Mouse (Mus musculus) R1 (cell line): ENCODE measurements at regions not wholly inside any gene's neighbourhood (a gene's known extent, or its start where the extent isn't known, plus 50 kb on each side); places are given as distances from the start of the nearest gene placed in this dataset.
A peak's percentile ranks its signal among the peaks of the same experiment; 100 is the strongest.
"Not testable (repeated sequence)": the region's sequence is repeated elsewhere in the genome, so short reads cannot be mapped to it uniquely, and the experiment has no call there.

ENCODE experiments used
- DNase-seq: peaks from one replicate; pipeline ENCODE4 v3.0.0-alpha.2; 2018; ENCODE audit warnings: low read depth, low spot score

GRCm38 (mm10) chr15:93189266-93189855 lies 85.6 kb downstream of the Gxylt1 start:
- DNase-seq, result peak; percentile 53

GRCm38 (mm10) chr15:93176221-93176620 lies 98.8 kb downstream of the Gxylt1 start:
- DNase-seq, result no peak

GRCm38 (mm10) chr15:93168784-93169183 lies 106.2 kb downstream of the Gxylt1 start:
- DNase-seq, result no peak

- no peak for DNase-seq
Observed at GRCm38 (mm10) chr15:93167451-93167850, 107.5 kb downstream of the Gxylt1 start.

DNA sequence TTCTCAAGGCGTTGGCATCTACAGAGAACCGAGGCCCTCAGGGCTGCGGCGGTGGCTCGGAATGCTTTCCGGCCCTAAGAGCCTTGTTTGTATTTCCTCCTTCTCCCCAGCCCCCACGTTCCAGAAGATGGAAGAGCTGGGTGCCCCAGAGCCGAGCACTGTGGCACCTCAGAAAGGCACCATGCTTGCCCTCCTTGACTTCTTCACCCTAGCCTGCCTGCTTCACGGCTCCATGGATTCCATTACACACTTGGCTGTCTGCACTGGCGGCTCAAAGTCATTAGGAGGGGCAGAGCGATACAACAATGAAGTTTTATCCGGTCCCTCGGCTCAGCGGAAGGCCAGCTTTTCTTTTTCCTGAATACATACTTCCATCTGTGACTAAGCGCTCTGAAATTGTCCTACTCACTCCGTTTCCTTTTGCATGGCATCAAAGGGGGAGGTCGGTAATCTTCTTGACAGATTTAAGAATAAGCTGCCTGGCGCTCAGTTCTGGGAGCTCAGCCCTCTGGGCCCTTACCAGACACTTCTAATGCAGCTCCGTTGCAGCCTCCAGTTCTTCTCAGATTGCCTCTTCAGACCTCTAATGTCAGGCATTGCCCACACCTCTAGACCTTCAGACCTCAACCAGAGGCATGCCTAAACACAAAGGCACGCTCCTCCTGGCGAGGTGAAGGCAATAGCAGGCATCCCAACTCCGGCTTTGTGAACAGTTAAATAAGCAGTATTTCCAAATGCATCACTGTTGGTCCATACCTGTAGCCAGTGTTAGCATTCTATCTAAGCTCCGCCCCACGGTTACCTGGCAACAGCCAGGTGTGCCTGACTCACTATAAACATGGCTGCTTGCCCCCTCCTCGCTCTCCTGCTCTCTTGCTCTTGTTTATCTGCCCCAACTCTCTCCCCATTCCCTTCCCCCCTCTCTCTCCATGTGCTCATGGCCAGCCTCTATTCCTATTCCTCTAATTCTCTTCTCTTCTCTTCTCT lies 112.8 kb downstream of the Gxylt1 start:
- no peak for DNase-seq

- peak; percentile 51 for DNase-seq
Observed at GRCm38 (mm10) chr15:93161329-93161728, 113.7 kb downstream of the Gxylt1 start.

GRCm38 (mm10) chr15:93155756-93156155 lies 119.2 kb downstream of the Gxylt1 start:
- no peak for DNase-seq

DNA sequence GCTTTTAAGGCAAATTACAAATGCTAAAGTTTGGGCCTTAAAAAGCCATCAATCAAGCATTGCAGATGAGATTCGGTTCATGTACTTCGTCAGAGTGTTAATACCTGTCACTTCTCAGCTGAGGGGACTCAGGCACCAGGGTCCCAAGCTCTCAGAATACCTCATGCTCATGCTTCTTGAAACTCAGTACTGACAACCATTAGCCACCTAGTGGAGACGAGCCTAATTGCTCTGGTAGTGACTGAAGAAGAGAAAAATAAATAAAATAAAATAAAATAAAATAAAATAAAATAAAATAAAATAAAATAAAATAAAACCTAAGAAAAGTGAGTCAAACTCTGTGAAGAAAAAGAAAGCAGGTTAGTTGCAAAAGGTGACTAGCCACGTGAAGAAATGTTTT lies 121.0 kb downstream of the Gxylt1 start:
- peak; percentile 38 for DNase-seq

- no peak for DNase-seq
Observed at GRCm38 (mm10) chr15:93144899-93145298, 130.1 kb downstream of the Gxylt1 start.

DNA sequence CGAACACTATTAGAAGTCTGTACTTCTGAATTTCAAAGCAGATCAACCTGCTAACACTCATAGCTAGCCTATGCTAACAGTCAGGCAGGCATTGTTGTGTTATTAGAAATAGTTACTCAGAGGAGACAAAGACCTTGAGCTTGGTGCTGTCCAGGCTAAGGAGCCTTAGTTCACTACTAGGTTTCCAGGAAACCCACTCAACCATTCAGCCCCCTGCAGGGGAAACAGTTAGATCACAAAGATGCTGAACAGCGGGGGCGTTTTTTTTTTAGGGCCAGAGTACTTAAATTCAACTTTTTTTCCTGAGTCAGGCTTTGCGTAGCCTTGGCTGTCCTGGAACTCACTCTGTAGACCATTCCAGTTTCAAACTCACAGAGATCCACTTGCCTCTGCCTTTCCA lies 130.7 kb downstream of the Gxylt1 start:
- peak; percentile 86 for DNase-seq

DNA sequence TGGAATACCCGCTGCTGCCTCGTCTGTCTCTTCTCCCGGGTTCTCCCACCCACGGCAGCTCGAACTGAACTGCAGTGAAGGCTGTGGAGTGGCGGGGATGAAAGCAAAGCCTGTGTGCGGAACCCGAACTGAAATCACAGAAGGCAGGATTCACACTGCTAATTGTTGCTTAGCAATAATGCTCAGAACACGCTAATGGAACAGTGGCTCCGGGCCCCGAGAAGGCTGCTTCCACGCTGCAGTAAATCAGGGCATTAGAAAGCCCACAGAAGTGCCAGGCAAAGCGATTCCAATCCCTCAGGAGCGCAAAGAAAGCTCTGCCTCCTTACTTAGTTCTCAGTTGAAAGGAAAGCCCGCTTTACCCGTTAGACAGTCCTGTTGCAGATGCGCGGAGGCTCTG lies 141.6 kb downstream of the Gxylt1 start:
- peak; percentile 36 for DNase-seq

DNA sequence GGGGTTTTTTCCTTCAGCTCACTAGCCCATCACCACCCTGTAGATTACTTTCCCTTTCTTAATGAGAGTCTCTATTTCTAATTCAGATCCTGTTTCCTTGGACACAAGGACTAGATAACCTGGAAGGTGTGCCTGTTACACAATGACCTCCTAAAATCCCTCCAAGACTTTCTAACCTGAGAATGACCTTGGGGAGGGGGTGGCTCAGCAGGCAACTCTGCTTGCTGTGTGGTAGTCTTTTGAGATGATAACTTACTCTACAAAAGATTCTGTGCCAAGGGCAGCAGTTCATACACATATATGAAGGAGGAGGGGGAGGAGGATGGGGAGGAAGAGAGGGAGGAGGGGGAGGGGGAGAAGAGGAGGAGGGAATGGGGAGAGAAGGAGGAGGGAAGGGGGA lies 143.9 kb downstream of the Gxylt1 start:
- DNase-seq, result peak; percentile 90

GRCm38 (mm10) chr15:93125261-93125660 lies 149.7 kb downstream of the Gxylt1 start:
- DNase-seq, result no peak

- DNase-seq, result no peak
Observed at GRCm38 (mm10) chr15:93121156-93121555, 153.8 kb downstream of the Gxylt1 start.

DNA sequence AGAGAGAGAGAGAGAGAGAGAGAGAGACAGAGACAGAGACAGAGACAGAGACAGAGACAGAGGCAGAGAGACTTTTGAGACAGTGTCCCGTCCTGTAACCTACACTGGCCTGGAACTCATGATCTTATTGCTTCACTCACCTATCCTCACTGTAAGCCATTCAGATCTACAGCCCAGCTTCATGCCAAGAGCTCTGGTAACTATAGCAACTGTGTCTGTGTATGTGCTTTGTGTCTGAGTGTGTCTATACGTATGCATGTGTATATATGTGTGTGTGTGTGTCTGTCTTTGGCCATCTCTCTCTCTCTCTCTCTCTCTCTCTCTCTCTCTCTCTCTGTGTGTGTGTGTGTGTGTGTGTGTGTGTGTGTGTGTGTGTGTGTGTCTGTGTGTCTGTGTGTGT lies 157.2 kb downstream of the Gxylt1 start:
- DNase-seq, result not testable (repeated sequence)

- DNase-seq, result peak; percentile 75
Observed at GRCm38 (mm10) chr15:93115674-93116102, 159.3 kb downstream of the Gxylt1 start.

DNA sequence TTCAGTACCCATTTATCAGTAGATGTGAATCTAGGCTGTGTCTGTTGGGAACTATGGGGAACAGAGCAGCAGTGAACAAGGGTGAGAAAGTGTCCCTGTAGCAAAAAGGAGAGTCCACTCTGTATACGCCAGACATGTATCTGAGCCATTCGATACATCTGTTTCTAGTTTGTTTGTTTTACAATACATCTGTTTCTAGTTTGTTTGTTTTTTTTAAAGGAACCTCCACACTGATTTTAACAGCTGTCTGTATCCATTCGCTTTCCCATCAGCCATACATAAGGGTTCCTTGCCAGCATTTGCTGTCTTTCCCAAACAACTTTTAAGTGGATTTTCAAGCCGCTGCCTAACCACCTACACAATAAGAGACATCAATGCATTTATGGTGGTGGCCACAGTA lies 170.0 kb downstream of the Gxylt1 start:
- no peak for DNase-seq

DNA sequence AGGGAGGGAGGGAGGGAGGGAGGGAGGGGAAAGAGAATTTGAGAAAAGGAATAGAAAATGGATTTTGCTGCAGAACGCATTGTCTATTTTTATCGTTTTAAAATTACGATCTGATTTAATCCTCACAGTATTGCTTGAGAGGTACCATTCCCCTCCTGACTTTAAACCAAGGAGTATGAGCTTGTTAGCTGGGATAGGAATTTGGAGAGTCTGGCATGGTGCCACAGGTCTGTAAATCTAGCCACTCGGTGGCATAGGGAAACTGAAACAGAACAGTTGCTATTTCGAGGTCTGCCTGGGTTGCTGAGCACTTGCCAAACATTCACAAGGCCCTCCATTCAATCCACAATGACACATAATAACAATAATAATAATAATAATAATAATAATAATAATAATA lies 171.6 kb downstream of the Gxylt1 start:
- no peak for DNase-seq

DNA sequence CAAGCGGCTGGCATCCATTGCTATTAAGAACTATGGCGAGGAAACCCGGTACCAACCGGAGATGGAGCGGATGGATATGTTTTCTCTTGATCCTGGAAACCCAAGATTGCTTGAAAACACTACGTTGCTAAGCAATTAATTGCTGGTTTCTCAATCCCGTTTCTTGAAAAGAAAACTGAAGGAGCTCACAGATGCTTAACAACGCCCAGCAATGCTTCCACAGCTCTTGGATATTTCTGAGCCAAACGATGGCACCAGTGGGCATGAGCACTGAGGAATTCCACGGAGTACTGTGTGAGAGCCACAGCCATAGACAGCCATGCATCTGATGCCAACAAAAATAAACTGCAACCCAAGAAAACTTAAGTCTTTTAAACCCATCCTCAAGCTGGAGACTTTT lies 173.1 kb downstream of the Gxylt1 start:
- no peak for DNase-seq

DNA sequence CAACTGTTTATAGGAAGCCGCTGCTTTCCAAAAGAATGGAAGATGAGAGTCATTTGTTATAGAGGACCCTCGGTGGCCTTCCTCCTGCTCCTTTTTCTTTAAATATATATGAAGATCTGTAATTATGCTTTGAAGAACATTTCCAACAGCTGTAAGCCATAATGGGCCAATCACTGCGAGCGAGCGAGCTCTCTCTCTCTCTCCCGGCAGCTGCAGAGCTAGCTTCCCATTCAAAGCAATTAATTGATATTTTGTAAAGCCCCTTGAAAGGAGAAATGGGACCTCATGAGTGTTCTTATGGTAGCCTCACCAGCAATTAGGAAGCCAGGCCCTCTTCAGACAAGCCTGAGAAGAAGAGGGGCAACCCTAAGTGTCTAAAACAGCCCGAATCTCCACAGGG lies 174.1 kb downstream of the Gxylt1 start:
- no peak for DNase-seq

GRCm38 (mm10) chr15:93099840-93100239 lies 175.1 kb downstream of the Gxylt1 start:
- no peak for DNase-seq

DNA sequence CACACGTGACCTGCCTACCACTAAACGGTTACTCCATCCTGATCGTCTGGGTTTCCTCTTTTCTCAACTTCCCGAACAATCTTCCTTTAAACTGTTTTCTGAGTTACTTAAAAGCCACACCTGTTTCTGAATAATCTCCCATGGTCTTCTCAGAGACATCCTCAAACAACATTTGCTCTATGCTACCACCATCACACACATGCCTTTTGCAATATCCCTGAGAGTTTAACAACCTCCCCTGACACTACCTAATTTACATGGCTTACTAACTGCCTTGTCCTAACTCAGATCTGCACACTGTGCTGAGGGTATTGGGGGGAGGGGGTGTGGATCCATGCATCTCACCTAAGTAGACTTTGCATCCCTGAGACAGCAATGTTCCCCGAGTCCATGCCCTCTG lies 178.6 kb downstream of the Gxylt1 start:
- no peak for DNase-seq

- DNase-seq, result no peak
Observed at GRCm38 (mm10) chr15:93095224-93095623, 179.8 kb downstream of the Gxylt1 start.
